Mouse (Mus musculus): ENCODE data around the gene Cited2. TPM values are rescaled to one million over a fixed set of nuclear protein-coding genes. Genes with fewer than 3 reads are reported as not detected.

Gene Cited2
- 29.2 to 39.7 TPM (median 32.6 TPM) in 3 replicates for total RNA-seq (2017)

GRCm38 (mm10) chr10:17722653-17723410 is at the start of gene Cited2:
Gene Cited2, plus strand, starts transcription at chr10:17723218.
- peak; percentile 69 for ATAC-seq (replicated peaks; ENCODE audit: insufficient number of reproducible peaks, low FRiP score, low TSS enrichment, poor library complexity, severe bottlenecking)

- ATAC-seq (replicated peaks; ENCODE audit: insufficient number of reproducible peaks, low FRiP score, low TSS enrichment, poor library complexity, severe bottlenecking) = no peak
Observed at GRCm38 (mm10) chr10:17674454-17674853, 48.6 kb upstream of the Cited2 start.

- ATAC-seq (replicated peaks; ENCODE audit: insufficient number of reproducible peaks, low FRiP score, low TSS enrichment, poor library complexity, severe bottlenecking) = no peak
Observed at GRCm38 (mm10) chr10:17674869-17675268, 48.1 kb upstream of the Cited2 start.

DNA sequence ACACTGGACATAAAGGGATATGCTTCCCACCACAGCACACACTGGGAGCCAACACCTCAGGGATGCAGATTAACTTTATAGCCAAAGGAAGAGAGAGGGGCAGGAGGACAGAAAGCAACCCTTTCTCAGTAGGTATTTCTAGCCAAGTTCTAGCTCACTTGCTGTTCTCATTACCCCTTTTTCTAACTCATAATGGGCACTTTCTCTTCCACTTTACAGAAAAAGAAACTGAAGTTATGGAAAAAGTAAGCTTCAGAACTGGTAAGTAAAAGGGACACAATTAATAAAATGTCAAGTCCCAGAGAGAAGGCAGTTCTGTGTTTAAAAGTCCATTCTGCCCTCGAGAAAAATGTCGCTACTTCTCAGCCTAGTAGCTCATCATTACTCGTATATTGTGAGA is 46.6 kb upstream of the Cited2 start:
- no peak for ATAC-seq (replicated peaks; ENCODE audit: insufficient number of reproducible peaks, low FRiP score, low TSS enrichment, poor library complexity, severe bottlenecking)

DNA sequence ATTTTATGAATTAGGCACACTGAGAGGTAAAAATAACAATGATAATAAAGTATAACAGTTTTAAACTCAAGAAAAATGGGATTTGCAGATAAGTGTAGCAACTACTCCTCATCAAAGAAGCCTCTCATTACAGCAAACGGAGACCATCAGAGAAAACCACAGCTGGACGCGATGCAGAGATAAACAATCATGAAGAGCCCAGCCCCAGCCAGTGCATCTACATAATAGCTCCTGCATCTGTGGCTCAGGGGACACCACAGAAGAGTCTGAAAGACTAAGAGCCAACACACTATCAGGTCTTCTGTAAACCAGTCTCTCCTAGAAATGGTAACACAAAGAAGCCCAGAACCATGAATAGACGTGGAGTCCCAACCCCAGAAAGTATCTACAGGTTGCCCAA is 45.7 kb upstream of the Cited2 start:
- ATAC-seq (replicated peaks; ENCODE audit: insufficient number of reproducible peaks, low FRiP score, low TSS enrichment, poor library complexity, severe bottlenecking) = no peak

DNA sequence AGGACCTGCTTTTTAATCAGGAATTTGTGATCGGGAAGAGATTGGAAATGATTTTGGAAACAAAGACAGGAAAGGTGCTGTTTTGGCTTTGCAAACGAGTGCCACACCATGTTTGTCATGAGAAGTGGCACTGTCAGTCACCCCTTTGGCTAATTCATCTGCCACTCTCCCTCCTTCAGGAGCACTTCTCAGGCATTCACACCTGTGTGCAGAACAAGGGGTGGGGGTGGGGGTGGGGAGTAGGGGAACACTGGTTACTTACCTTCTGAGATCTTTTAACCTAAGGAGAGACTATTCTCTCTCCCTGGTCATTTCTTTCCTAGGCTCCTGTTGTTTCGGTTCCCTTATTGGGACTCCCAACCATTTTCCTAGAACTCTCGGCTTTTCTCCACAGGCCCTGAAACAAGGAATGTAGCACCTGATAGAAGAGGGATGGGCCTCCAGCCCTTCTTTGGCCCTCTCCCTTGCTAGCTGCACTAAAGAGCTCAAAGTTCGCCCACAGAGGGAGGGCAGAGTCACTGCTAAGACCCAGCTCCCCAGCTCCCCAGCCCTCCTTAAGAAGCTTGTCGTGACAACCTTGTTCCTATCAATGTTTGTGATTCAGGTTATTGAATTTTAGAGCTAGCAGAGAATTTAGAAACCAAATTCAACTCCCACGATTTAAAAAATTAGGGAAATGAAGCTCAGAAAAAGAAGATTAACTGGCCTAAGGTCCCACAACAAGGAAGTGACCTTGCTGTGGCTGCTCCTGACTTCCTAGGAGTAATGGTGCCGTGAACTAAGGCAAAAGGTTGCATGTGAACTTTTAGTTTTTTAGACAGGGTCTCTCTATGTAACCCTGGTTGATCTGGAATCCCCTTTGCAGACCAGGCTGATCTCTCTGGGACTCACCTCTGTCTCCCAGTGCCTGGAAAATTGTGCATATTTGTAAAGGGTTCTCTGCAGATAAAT is 42.3 kb upstream of the Cited2 start:
- no peak for ATAC-seq (replicated peaks; ENCODE audit: insufficient number of reproducible peaks, low FRiP score, low TSS enrichment, poor library complexity, severe bottlenecking)

GRCm38 (mm10) chr10:17681386-17681785 is 41.6 kb upstream of the Cited2 start:
- no peak for ATAC-seq (replicated peaks; ENCODE audit: insufficient number of reproducible peaks, low FRiP score, low TSS enrichment, poor library complexity, severe bottlenecking)

DNA sequence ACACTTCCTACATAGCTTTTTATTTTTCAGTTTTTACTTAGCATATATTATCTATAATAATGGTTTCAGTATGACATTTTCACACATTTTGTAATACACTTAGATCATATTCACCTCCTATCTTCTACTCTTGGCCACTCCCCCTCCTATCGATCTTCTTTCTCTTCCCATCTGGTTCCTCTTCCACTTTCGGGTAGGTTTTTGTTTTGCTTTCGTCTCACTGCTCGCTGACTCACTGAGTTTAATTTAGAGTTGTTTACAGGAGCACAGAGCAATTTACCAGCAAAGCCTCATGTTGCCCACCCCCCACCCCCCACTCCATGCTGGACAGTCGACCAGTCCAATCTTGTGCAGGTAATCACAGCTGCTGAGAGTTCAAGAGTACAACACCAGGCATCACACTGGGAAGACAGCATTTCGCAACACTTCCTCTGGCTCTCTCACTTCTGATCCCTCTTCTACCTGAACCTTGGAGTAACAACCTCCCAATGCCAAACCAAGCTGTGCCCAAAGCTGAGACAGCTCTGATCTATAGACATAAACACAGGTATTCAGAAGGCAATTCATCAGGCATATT is 39.1 kb upstream of the Cited2 start:
- ATAC-seq (replicated peaks; ENCODE audit: insufficient number of reproducible peaks, low FRiP score, low TSS enrichment, poor library complexity, severe bottlenecking) = peak; percentile 91

DNA sequence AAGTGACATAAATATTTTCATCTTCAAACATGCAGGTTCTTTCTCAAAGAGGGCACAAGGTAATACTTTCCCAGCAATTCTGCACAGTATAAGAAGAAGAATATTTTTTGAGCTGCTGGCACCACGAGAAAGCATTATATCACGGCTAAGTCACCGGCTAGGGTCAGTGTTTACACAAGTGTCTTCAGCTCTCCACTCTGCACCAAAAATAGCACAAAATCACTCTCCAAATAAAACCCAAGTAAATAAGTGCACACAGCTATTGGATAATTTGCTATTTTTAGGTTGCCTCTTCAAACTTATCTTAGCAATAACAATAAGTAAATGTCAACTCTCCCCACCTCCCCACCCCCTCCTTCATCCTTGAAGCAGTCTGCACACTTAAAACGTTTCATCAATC is 33.2 kb upstream of the Cited2 start:
- ATAC-seq (replicated peaks; ENCODE audit: insufficient number of reproducible peaks, low FRiP score, low TSS enrichment, poor library complexity, severe bottlenecking) = no peak

DNA sequence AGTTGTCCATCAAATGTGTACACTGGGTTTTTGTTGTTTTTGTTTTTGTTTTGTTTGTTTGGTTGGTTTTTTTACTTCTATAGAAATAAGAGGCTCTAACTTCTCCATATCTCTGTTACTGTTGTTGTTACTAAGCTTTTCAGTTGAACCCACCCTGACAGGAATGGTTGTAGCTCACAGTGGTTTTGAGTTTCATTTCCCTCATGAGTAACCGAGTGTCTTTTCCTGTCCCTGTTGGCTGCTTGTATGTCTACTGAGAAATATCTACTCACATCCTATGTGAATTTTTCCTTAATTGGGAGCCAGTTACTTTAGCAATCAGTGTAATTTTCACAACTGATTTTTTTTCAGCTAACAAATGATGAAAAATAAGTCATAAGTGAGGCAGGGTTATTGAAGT is 31.3 kb upstream of the Cited2 start:
- no peak for ATAC-seq (replicated peaks; ENCODE audit: insufficient number of reproducible peaks, low FRiP score, low TSS enrichment, poor library complexity, severe bottlenecking)

- ATAC-seq (replicated peaks; ENCODE audit: insufficient number of reproducible peaks, low FRiP score, low TSS enrichment, poor library complexity, severe bottlenecking) = no peak
Observed at GRCm38 (mm10) chr10:17695801-17696200, 27.2 kb upstream of the Cited2 start.

DNA sequence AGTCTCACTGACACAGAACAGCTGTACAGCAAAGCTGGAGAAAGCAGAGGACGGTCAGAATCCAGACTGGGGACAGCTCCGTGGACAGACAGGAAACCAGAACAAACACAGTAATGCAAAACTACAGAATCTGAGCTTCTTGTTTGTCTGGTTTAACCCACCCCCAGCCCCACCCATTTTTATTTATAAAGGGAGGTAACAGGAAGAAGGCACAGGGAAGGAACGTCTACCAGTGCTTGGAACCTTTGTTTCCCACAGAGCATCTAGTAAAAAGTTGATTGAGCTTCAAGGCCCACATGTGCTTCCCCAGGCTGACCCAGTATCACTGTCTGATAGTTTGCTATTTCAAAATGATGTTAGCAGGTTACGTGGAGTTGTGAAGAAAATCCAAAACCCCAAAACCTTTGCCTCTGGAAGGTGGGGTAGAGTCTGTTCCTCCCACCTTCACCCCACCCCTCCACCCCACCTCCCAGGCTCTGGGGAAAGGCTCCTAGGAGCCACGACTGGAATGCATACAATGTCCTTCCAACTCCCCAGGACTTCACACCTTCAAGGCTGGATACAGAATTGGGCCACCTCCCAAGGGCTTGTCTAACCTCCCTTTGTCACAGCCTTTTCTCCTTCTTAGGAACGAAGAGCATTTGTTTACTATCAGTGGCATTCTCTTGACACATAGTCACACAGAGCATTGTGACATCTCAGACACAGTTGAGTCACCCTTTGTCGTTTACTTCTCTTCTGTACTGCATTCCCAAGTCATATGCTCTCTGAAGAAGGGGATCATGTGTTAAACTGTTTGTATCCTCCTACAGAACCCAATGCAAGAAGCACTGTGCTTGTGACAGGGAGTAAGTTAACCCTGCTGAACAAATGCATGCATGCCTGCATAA is 25.4 kb upstream of the Cited2 start:
- no peak for ATAC-seq (replicated peaks; ENCODE audit: insufficient number of reproducible peaks, low FRiP score, low TSS enrichment, poor library complexity, severe bottlenecking)

GRCm38 (mm10) chr10:17705466-17705973 is 17.5 kb upstream of the Cited2 start:
- no peak for ATAC-seq (replicated peaks; ENCODE audit: insufficient number of reproducible peaks, low FRiP score, low TSS enrichment, poor library complexity, severe bottlenecking)

GRCm38 (mm10) chr10:17710753-17711152 is 12.3 kb upstream of the Cited2 start:
- ATAC-seq (replicated peaks; ENCODE audit: insufficient number of reproducible peaks, low FRiP score, low TSS enrichment, poor library complexity, severe bottlenecking) = no peak

- ATAC-seq (replicated peaks; ENCODE audit: insufficient number of reproducible peaks, low FRiP score, low TSS enrichment, poor library complexity, severe bottlenecking) = no peak
Observed at GRCm38 (mm10) chr10:17719009-17719570, 3.9 kb upstream of the Cited2 start.

- ATAC-seq (replicated peaks; ENCODE audit: insufficient number of reproducible peaks, low FRiP score, low TSS enrichment, poor library complexity, severe bottlenecking) = no peak
Observed at GRCm38 (mm10) chr10:17719646-17720045, 3.4 kb upstream of the Cited2 start.

DNA sequence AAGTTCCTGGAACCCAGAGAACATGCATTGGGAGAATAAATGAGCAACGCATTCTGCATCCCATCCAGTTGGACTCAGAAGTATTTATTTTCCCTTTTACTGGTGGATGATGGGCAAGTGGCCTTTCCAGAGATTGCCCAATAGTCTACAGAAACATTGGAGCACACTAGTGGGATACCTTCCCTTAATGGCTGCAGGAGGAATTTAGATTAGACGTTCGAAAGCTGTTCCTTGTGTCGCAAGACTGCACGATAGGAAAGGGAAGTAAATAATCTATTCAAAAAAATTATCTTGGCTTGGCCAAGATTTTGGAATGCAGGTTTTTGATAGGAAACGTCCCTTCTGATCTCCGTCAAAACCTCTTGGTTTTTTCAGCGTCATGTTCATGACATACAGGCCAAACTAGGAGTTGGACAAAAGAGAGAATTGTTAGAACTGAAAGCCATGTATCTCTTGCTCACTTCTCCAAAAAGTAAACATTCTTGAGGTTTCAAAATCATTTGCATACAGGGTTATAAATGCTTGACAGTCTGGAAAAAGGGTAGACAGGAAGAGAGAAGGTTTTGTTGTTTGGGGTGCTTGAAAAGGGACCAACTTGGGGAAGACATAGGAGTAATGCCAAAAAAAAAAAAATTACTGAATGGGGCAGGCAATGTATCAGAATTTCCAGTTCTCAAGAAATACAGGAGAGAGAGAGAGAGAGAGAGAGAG is 2.0 kb upstream of the Cited2 start:
- ATAC-seq (replicated peaks; ENCODE audit: insufficient number of reproducible peaks, low FRiP score, low TSS enrichment, poor library complexity, severe bottlenecking) = no peak
